Mouse (Mus musculus): ENCODE results near the gene Kcnip3. TPM values are rescaled to one million over a fixed set of nuclear protein-coding genes. Genes with fewer than 3 reads are reported as not detected.

Kcnip3 gene
- total and polyA plus RNA-seq, 3 experiments: 0.22 TPM; not detected in 2

DNA sequence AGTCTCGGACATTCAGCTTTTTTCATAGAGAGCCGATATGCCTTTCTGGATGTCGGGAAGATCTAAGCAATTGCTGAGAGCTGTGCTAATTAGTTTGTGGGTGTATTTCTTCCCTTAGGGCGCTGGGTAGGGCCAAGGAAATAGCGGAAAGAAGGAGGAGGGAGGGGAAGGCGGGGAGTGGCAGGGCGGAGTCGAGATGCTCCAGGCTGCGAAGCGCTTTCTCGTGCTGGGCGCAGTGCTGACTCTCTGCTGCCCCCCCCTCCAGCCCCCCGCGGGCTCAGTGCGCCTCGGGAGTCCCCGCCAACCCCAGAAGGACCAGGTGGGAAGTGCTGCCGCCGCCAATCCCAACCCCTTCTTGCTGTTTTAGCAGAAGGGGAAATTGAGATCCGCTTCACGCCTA is 38.9 kb downstream of the Kcnip3 start:
- peak overlapping the region in 1 of 2 experiments; percentile 28; a peak in 1 of 4 replicates for H3K4me3 ChIP-seq (ENCODE audit: control insufficient read depth in 1 of 2, insufficient read depth in 1 of 2, low read depth in 2 of 2, low read length in 2 of 2)
- H3K27me3 ChIP-seq (ENCODE audit: control insufficient read depth in 1 of 2, insufficient read depth in 2 of 2, low read length in 2 of 2): peaks cover 0 to 6% of the 10 kb centered on the region in 2 experiments; a peak in 2 of 4 replicates
- H3K9ac ChIP-seq (ENCODE audit: control insufficient read depth, low read depth, low read length, poor library complexity, severe bottlenecking): no peak overlapping the region

DNA sequence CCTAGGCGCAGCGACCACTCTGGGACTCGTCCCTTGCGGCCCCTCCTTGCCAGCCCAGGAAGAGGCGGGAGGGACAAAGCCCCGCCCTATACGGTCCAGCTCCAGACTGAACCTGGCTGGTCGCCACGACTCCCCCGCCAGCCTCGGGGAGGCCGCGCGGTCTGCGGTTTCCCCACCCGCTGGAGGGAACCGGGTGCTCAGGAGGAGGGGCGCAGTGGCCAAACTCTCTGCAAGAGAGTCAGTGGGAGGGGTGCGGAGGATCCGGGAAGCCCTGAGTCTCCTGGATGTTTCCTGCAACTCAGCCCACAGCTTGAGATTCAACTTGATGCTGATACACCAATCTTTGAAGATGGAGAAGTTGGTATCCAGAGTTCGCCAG is 39.4 kb downstream of the Kcnip3 start:
- Histone ChIP-seq H3K36me3 (ENCODE audit: control insufficient read depth in 1 of 2, insufficient read depth in 2 of 2, low read length in 2 of 2) (no peaks in the 10 kb centered on the region), H3K79me2 (ENCODE audit: control insufficient read depth, insufficient read depth, low read length, poor library complexity) (no peaks in the 10 kb centered on the region), H3K27ac (ENCODE audit: control insufficient read depth, low read depth, low read length) (no peak overlapping the region), H3K9me3 (replicated peaks; ENCODE audit: insufficient read depth, low read length) (no peaks in the 10 kb centered on the region), H3K27me3 (ENCODE audit: control insufficient read depth in 1 of 2, insufficient read depth in 2 of 2, low read length in 2 of 2) (peaks cover 0 to 6% of the 10 kb centered on the region in 2 experiments; a peak in 2 of 4 replicates), H3K4me3 (ENCODE audit: control insufficient read depth in 1 of 2, insufficient read depth in 1 of 2, low read depth in 2 of 2, low read length in 2 of 2) (peak overlapping the region in 1 of 2 experiments; percentile 28; a peak in 1 of 4 replicates), H3K9ac (ENCODE audit: control insufficient read depth, low read depth, low read length, poor library complexity, severe bottlenecking) (no peak overlapping the region), H3K4me1 (ENCODE audit: control insufficient read depth in 1 of 2, insufficient read depth in 2 of 2, low read length in 2 of 2) (no peaks in the 10 kb centered on the region)
- TF ChIP-seq NELFE (IDR thresholded peaks at IDR 0.05; ENCODE audit: low read depth, low read length): no peak
- peak; percentile 37 for DNase-seq (ENCODE audit: low read depth, low spot score)

More for the DNA sequence above, 38.9 kb downstream of the Kcnip3 start:
- Histone ChIP-seq H3K79me2 (ENCODE audit: control insufficient read depth, insufficient read depth, low read length, poor library complexity) (no peaks in the 10 kb centered on the region), H3K36me3 (ENCODE audit: control insufficient read depth in 1 of 2, insufficient read depth in 2 of 2, low read length in 2 of 2) (no peaks in the 10 kb centered on the region), H3K4me1 (ENCODE audit: control insufficient read depth in 1 of 2, insufficient read depth in 2 of 2, low read length in 2 of 2) (no peaks in the 10 kb centered on the region), H3K9me3 (replicated peaks; ENCODE audit: insufficient read depth, low read length) (no peaks in the 10 kb centered on the region), H3K27ac (ENCODE audit: control insufficient read depth, low read depth, low read length) (no peak overlapping the region)
- peak; percentile 13 for DNase-seq (ENCODE audit: low read depth, low spot score)
- TF ChIP-seq EP300 (IDR thresholded peaks at IDR 0.05; ENCODE audit: low read depth in 1 of 2, low read length in 2 of 2): no peak
- TF ChIP-seq MYB (IDR thresholded peaks at IDR 0.05; ENCODE audit: low read depth, low read length): no peak
- TF ChIP-seq ZC3H11A (IDR thresholded peaks at IDR 0.05; ENCODE audit: low read depth, low read length): no peak
- no peak for TF ChIP-seq RAD21 (IDR thresholded peaks at IDR 0.05; ENCODE audit: low read depth, low read length)
- TF ChIP-seq CHD2 (IDR thresholded peaks at IDR 0.05; ENCODE audit: low read length): no peak
- no peak for TF ChIP-seq POLR2AphosphoS2 (IDR thresholded peaks at IDR 0.05; ENCODE audit: low read length)
- no peak for TF ChIP-seq ZKSCAN1 (IDR thresholded peaks at IDR 0.05; ENCODE audit: low read depth, low read length)
- TF ChIP-seq TAL1 (IDR thresholded peaks at IDR 0.05; ENCODE audit: low read length): no peak
- TF ChIP-seq UBTF (IDR thresholded peaks at IDR 0.05; ENCODE audit: borderline replicate concordance, insufficient read depth, low read depth, low read length): no peak
- TF ChIP-seq USF2 (IDR thresholded peaks at IDR 0.05; ENCODE audit: borderline replicate concordance in 1 of 2, insufficient read depth in 1 of 2, low read depth in 1 of 2, low read length in 2 of 2): no peak
- no peak for TF ChIP-seq MXI1 (IDR thresholded peaks at IDR 0.05; ENCODE audit: low read depth, low read length)
- no peak for TF ChIP-seq RCOR1 (IDR thresholded peaks at IDR 0.05; ENCODE audit: low read depth, low read length)

DNA sequence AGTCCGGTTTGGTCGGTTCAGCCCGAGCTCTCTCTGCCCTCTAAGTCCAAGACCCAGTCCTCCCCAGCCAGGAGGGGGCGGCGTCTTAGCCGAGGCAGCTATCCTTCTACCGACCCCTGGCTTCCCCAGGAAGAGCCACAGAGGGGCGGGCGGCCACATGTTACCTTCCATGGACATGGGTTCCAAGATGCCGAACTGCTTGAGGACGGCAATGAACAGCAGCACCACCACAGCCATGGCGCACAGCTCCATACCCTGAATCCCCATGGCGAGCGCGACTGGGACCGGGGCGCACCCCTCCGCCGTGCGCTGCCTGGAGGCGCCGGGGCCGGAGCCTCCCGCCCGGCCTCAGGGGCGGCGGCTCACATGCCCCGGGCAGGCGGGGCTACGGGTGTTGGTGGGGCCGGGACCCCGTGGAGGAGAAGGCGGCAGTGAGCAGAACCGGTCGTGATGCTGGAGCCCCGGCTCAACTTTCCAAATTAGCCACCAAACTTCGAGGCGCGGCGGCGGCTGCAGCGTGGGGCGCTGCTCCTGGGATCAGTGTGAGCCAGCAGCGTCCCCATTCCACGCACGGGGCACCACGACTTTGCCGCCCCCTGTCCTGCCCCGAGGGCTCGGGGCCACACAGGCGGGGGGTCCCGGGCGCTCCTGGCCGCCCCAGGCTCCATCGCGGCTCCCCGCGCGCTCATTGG is 39.9 kb downstream of the Kcnip3 start:
- Histone ChIP-seq H3K4me3 (ENCODE audit: control insufficient read depth in 1 of 2, insufficient read depth in 1 of 2, low read depth in 2 of 2, low read length in 2 of 2) (peak overlapping the region in 1 of 2 experiments; percentile 26; a peak in 1 of 4 replicates), H3K27me3 (ENCODE audit: control insufficient read depth in 1 of 2, insufficient read depth in 2 of 2, low read length in 2 of 2) (peaks cover 0 to 6% of the 10 kb centered on the region in 2 experiments; a peak in 2 of 4 replicates), H3K9me3 (replicated peaks; ENCODE audit: insufficient read depth, low read length) (no peaks in the 10 kb centered on the region), H3K9ac (ENCODE audit: control insufficient read depth, low read depth, low read length, poor library complexity, severe bottlenecking) (no peak overlapping the region; the same call in 1 of the 2 replicates), H3K4me1 (ENCODE audit: control insufficient read depth in 1 of 2, insufficient read depth in 2 of 2, low read length in 2 of 2) (no peaks in the 10 kb centered on the region), H3K79me2 (ENCODE audit: control insufficient read depth, insufficient read depth, low read length, poor library complexity) (no peaks in the 10 kb centered on the region), H3K36me3 (ENCODE audit: control insufficient read depth in 1 of 2, insufficient read depth in 2 of 2, low read length in 2 of 2) (no peaks in the 10 kb centered on the region), H3K27ac (ENCODE audit: control insufficient read depth, low read depth, low read length) (no peak overlapping the region)
- DNase-seq (ENCODE audit: low read depth, low spot score): no peak
- no peak for TF ChIP-seq ZKSCAN1 (IDR thresholded peaks at IDR 0.05; ENCODE audit: low read depth, low read length)
- TF ChIP-seq MEF2A (IDR thresholded peaks at IDR 0.05; ENCODE audit: extremely low read depth, insufficient replicate concordance, low read depth, low read length, poor library complexity, severe bottlenecking): no peak
- TF ChIP-seq BHLHE40 (IDR thresholded peaks at IDR 0.05; ENCODE audit: borderline replicate concordance, low read depth, low read length): no peak
- TF ChIP-seq MXI1 (IDR thresholded peaks at IDR 0.05; ENCODE audit: low read depth, low read length): no peak
- TF ChIP-seq ZNF384 (IDR thresholded peaks at IDR 0.05; ENCODE audit: low read depth, low read length): no peak
- no peak for TF ChIP-seq CHD2 (IDR thresholded peaks at IDR 0.05; ENCODE audit: low read length)
- no peak for TF ChIP-seq MAX (IDR thresholded peaks at IDR 0.05; ENCODE audit: low read length)
- TF ChIP-seq ZC3H11A (IDR thresholded peaks at IDR 0.05; ENCODE audit: low read depth, low read length): no peak
- no peak for TF ChIP-seq E2F4 (IDR thresholded peaks at IDR 0.05; ENCODE audit: borderline replicate concordance, low read depth, low read length)
- no peak for TF ChIP-seq KAT2A (conservative IDR thresholded peaks at IDR 0.05; ENCODE audit: low read depth, low read length)
- TF ChIP-seq MAZ (IDR thresholded peaks at IDR 0.05; ENCODE audit: low read depth, low read length): no peak
- no peak for TF ChIP-seq JUND (IDR thresholded peaks at IDR 0.05; ENCODE audit: low read depth, low read length)
- TF ChIP-seq NRF1 (IDR thresholded peaks at IDR 0.05; ENCODE audit: insufficient read depth, low read depth, low read length, poor library complexity, severe bottlenecking): no peak
- no peak for TF ChIP-seq POLR2AphosphoS5 (IDR thresholded peaks at IDR 0.05; ENCODE audit: borderline replicate concordance, low read depth, low read length)
- TF ChIP-seq GATA1 (IDR thresholded peaks at IDR 0.05; ENCODE audit: low read depth, low read length): no peak

Measured in MEL (cell line).